Mouse (Mus musculus): ENCODE measurements around the gene Atp10b. TPM values are rescaled to one million over a fixed set of nuclear protein-coding genes. Genes with fewer than 3 reads are reported as not detected.

The Atp10b gene
- polyA plus RNA-seq, 1 experiment from 2014 or later = 2.1 TPM

- DNase-seq (ENCODE audit: low spot score) (no peak), ATAC-seq (ENCODE audit: low FRiP score, low TSS enrichment) (no peak)
- no peaks in the 10 kb centered on the region for H3K4me1 ChIP-seq (replicated peaks; ENCODE audit: control insufficient read depth, insufficient read depth)
- H3K9me3 ChIP-seq (ENCODE audit: control insufficient read depth, low read length) = no peaks in the 10 kb centered on the region
- H3K4me2 ChIP-seq (replicated peaks; ENCODE audit: low read depth) = no peak overlapping the region
- H3K27ac ChIP-seq (replicated peaks) = no peak overlapping the region
- TF ChIP-seq CTCF (IDR thresholded peaks at IDR 0.05; ENCODE audit: low read depth) = no peak
- no peak overlapping the region for H3K9ac ChIP-seq (ENCODE audit: low read length)
- no peak overlapping the region for H3K4me3 ChIP-seq (ENCODE audit: low read depth, low read length)
- H3K36me3 ChIP-seq (ENCODE audit: control insufficient read depth, insufficient read depth, low read length) = no peaks in the 10 kb centered on the region
- no peaks in the 10 kb centered on the region for H3K27me3 ChIP-seq (ENCODE audit: control insufficient read depth, insufficient read depth, low read length)
- 77% methylated on average over 1 of the region's 1 CpGs for WGBS
These were observed 9.1 kb downstream of the Atp10b start for GRCm38 (mm10) chr11:43158814-43159213.

GRCm38 (mm10) chr11:43160188-43160942, 10.7 kb downstream of the Atp10b start:
- ATAC-seq (ENCODE audit: low FRiP score, low TSS enrichment) = no peak
- DNase-seq (ENCODE audit: low spot score) = no peak
- no peak overlapping the region for H3K9ac ChIP-seq (ENCODE audit: low read length)
- no peak overlapping the region for H3K4me3 ChIP-seq (ENCODE audit: low read depth, low read length)
- H3K4me1 ChIP-seq (replicated peaks; ENCODE audit: control insufficient read depth, insufficient read depth) = no peaks in the 10 kb centered on the region
- no peaks in the 10 kb centered on the region for H3K27me3 ChIP-seq (ENCODE audit: control insufficient read depth, insufficient read depth, low read length)
- no peak for TF ChIP-seq EP300 (optimal IDR thresholded peaks at IDR 0.05)
- TF ChIP-seq CTCF (IDR thresholded peaks at IDR 0.05; ENCODE audit: low read depth) = no peak
- WGBS = 47% methylated on average over 9 of the region's 9 CpGs
- H3K27ac ChIP-seq (replicated peaks) = no peak overlapping the region
- no peaks in the 10 kb centered on the region for H3K36me3 ChIP-seq (ENCODE audit: control insufficient read depth, insufficient read depth, low read length)
- H3K4me2 ChIP-seq (replicated peaks; ENCODE audit: low read depth) = no peak overlapping the region
- no peaks in the 10 kb centered on the region for H3K9me3 ChIP-seq (ENCODE audit: control insufficient read depth, low read length)

GRCm38 (mm10) chr11:43170601-43171000, 20.9 kb downstream of the Atp10b start:
- H3K4me3 ChIP-seq (ENCODE audit: low read depth, low read length) = no peak overlapping the region
- no peak overlapping the region for H3K4me2 ChIP-seq (replicated peaks; ENCODE audit: low read depth)
- TF ChIP-seq EP300 (optimal IDR thresholded peaks at IDR 0.05) (no peak), CTCF (IDR thresholded peaks at IDR 0.05; ENCODE audit: low read depth) (no peak)
- no peaks in the 10 kb centered on the region for H3K27me3 ChIP-seq (ENCODE audit: control insufficient read depth, insufficient read depth, low read length)
- ATAC-seq (ENCODE audit: low FRiP score, low TSS enrichment) (no peak), DNase-seq (ENCODE audit: low spot score) (no peak)
- no peaks in the 10 kb centered on the region for H3K36me3 ChIP-seq (ENCODE audit: control insufficient read depth, insufficient read depth, low read length)
- 64% methylated on average over 2 of the region's 2 CpGs for WGBS
- H3K9ac ChIP-seq (ENCODE audit: low read length) = no peak overlapping the region
- H3K27ac ChIP-seq (replicated peaks) = no peak overlapping the region
- no peaks in the 10 kb centered on the region for H3K9me3 ChIP-seq (ENCODE audit: control insufficient read depth, low read length)
- no peaks in the 10 kb centered on the region for H3K4me1 ChIP-seq (replicated peaks; ENCODE audit: control insufficient read depth, insufficient read depth)

GRCm38 (mm10) chr11:43174359-43175116, 24.9 kb downstream of the Atp10b start:
- Histone ChIP-seq H3K4me1 (replicated peaks; ENCODE audit: control insufficient read depth, insufficient read depth) (no peaks in the 10 kb centered on the region), H3K4me3 (ENCODE audit: low read depth, low read length) (no peak overlapping the region), H3K4me2 (replicated peaks; ENCODE audit: low read depth) (no peak overlapping the region), H3K36me3 (ENCODE audit: control insufficient read depth, insufficient read depth, low read length) (no peaks in the 10 kb centered on the region), H3K9ac (ENCODE audit: low read length) (no peak overlapping the region), H3K27ac (replicated peaks) (no peak overlapping the region), H3K9me3 (ENCODE audit: control insufficient read depth, low read length) (no peaks in the 10 kb centered on the region), H3K27me3 (ENCODE audit: control insufficient read depth, insufficient read depth, low read length) (no peaks in the 10 kb centered on the region)
- WGBS = 64% methylated on average over 6 of the region's 6 CpGs
- ATAC-seq (ENCODE audit: low FRiP score, low TSS enrichment) (peak; percentile 97), DNase-seq (ENCODE audit: low spot score) (peak; percentile 35)
- TF ChIP-seq EP300 (optimal IDR thresholded peaks at IDR 0.05) (no peak), CTCF (IDR thresholded peaks at IDR 0.05; ENCODE audit: low read depth) (no peak)

GRCm38 (mm10) chr11:43182401-43182800, 32.7 kb downstream of the Atp10b start:
- TF ChIP-seq EP300 (optimal IDR thresholded peaks at IDR 0.05) (no peak), CTCF (IDR thresholded peaks at IDR 0.05; ENCODE audit: low read depth) (no peak)
- ATAC-seq (ENCODE audit: low FRiP score, low TSS enrichment) = no peak
- H3K36me3 ChIP-seq (ENCODE audit: control insufficient read depth, insufficient read depth, low read length) = no peaks in the 10 kb centered on the region
- no peak overlapping the region for H3K4me3 ChIP-seq (ENCODE audit: low read depth, low read length)
- no peak for DNase-seq (ENCODE audit: low spot score)
- H3K27me3 ChIP-seq (ENCODE audit: control insufficient read depth, insufficient read depth, low read length) = no peaks in the 10 kb centered on the region
- no peak overlapping the region for H3K27ac ChIP-seq (replicated peaks)
- WGBS = 26% methylated on average over 2 of the region's 2 CpGs
- H3K4me1 ChIP-seq (replicated peaks; ENCODE audit: control insufficient read depth, insufficient read depth) = no peaks in the 10 kb centered on the region
- H3K4me2 ChIP-seq (replicated peaks; ENCODE audit: low read depth) = no peak overlapping the region
- H3K9ac ChIP-seq (ENCODE audit: low read length) = no peak overlapping the region
- H3K9me3 ChIP-seq (ENCODE audit: control insufficient read depth, low read length) = no peaks in the 10 kb centered on the region

- Histone ChIP-seq H3K4me3 (ENCODE audit: low read depth, low read length) (no peak overlapping the region), H3K36me3 (ENCODE audit: control insufficient read depth, insufficient read depth, low read length) (no peaks in the 10 kb centered on the region), H3K4me1 (replicated peaks; ENCODE audit: control insufficient read depth, insufficient read depth) (no peaks in the 10 kb centered on the region), H3K27ac (replicated peaks) (no peak overlapping the region), H3K9me3 (ENCODE audit: control insufficient read depth, low read length) (no peaks in the 10 kb centered on the region), H3K9ac (ENCODE audit: low read length) (no peak overlapping the region), H3K27me3 (ENCODE audit: control insufficient read depth, insufficient read depth, low read length) (no peaks in the 10 kb centered on the region), H3K4me2 (replicated peaks; ENCODE audit: low read depth) (no peak overlapping the region)
- TF ChIP-seq CTCF (IDR thresholded peaks at IDR 0.05; ENCODE audit: low read depth) (no peak), EP300 (optimal IDR thresholded peaks at IDR 0.05) (no peak)
- DNase-seq (ENCODE audit: low spot score) (no peak), ATAC-seq (ENCODE audit: low FRiP score, low TSS enrichment) (peak; percentile 45; the same call in 1 of the 2 replicates)
- 38% methylated on average over 1 of the region's 1 CpGs for WGBS
These were observed 33.1 kb downstream of the Atp10b start for GRCm38 (mm10) chr11:43182816-43183215.

Data from stomach, postnatal 0 days (tissue).